Mouse (Mus musculus) large intestine, adult 2 months (tissue): ENCODE results near the gene Tom1l2. TPM values are rescaled to one million over a fixed set of nuclear protein-coding genes. Genes with fewer than 3 reads are reported as not detected.

ENCODE experiments used
- DNase-seq: peaks from one replicate; pipeline ENCODE4 v3.0.0-alpha.2; 2012; ENCODE audit warnings: low read depth, low spot score
- WGBS: fragments of 180-500 bp; shearing (Covaris S2); methylation state at CpG from one replicate; pipeline ENCODE4 v1.1.7; 2018; 5-methylcytosine and 5-hydroxymethylcytosine counted together
- polyA plus RNA-seq: library from polyadenylated mRNA; depleted of rRNA; stranded (reverse); fragments of >200 nt; gene quantifications from 2 replicates; pipeline ENCODE4 v1.2.3, GENCODE M21; 2012

Tom1l2 gene
- polyA plus RNA-seq, 1 experiment = 41.5 TPM

GRCm38 (mm10) chr11:60216671-60217070 is 136.0 kb downstream of the Tom1l2 start:
- 57% methylated on average over 1 of the region's 1 CpGs for WGBS
- DNase-seq = no peak

GRCm38 (mm10) chr11:60213266-60213665 is 139.4 kb downstream of the Tom1l2 start:
- WGBS = 69% methylated on average over 6 of the region's 6 CpGs
- no peak for DNase-seq

- DNase-seq = no peak
- WGBS = 72% methylated on average over 12 of the region's 12 CpGs
Measured at GRCm38 (mm10) chr11:60211761-60212160, 140.9 kb downstream of the Tom1l2 start.

DNA sequence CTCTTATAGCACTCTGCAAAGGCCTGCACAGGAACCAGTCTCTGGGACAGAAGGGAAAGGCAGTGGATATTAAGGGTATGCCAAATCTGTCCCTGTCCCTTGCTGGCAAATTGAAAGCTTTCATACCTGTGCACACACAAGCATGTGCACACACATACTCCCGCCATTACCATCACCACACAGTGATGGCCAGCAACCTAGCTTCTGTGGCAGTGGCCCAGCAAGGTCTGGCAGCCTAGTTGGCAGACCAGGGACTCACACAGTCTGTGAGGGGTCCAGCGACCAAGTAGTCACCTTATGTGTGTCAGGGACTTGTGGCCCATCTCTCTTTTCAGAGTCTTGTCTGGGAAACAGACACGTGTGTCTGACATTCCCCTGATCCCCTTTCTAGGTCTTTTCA is 141.6 kb downstream of the Tom1l2 start:
- 45% methylated on average over 3 of the region's 3 CpGs for WGBS
- no peak for DNase-seq

DNA sequence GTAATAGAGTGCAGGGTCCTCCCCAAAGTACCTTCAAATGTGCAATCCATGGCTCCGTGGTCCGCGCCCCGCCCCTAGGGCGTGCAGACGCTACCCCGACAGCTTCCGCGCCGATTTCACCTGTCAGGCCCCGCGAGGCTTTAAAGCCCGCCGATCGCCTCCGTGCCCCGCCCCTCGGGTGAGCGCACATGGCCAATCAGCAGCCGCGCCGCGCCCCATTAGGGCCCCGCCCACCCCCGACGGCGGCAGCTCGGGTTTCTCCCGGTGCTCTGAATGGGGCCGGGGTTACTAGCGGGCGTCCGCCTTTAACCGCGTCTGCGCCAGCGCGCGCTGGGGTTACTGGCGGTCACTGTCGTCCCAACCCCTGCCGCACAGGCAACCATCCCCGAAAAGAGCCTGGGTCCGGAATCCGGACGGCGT is 142.4 kb downstream of the Tom1l2 start:
- WGBS = under 1% methylated on average over 47 of the region's 47 CpGs
- no peak for DNase-seq

DNA sequence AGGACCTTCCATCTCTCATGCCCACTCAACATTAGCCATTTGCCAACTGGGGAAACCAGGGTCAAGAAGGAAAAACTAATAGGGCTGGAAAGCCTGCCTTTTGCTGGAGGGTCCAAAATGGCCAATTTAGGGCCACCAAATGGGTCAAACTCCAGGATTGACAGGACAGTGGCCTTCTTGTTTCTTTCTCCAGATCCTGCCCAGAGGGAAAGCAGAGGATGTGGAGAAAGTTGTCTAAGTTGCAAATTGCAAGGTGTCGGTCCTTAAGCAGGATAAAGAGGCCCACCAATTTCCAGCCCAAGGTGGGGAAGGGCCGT is 142.8 kb downstream of the Tom1l2 start:
- 5% methylated on average over 2 of the region's 2 CpGs for WGBS
- no peak for DNase-seq

- DNase-seq = no peak
- WGBS = 13% methylated on average over 7 of the region's 7 CpGs
Measured at GRCm38 (mm10) chr11:60209217-60209932, 143.3 kb downstream of the Tom1l2 start.

- DNase-seq = no peak
- 16% methylated on average over 4 of the region's 4 CpGs for WGBS
Measured at GRCm38 (mm10) chr11:60208712-60209111, 144.0 kb downstream of the Tom1l2 start.

DNA sequence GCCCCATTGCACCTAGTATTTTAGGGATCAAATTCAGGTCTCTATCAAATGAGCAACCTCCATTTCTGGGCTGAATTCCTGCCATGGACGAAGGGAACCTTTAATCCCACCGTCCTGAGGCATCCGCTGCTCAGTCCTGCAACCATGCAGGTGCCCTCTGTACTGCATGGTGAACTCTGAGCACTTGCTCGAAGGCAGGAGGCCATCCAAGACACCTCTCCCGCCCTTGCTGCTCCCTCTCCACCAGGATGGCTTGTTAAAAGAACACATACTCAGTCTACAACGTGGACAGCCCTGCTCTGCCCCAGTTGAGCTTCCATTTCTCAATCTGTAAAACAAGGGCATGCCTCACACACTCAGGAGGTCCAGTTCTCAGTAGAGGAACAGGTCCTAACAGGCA is 144.5 kb downstream of the Tom1l2 start:
- 31% methylated on average over 6 of the region's 6 CpGs for WGBS
- no peak for DNase-seq

DNA sequence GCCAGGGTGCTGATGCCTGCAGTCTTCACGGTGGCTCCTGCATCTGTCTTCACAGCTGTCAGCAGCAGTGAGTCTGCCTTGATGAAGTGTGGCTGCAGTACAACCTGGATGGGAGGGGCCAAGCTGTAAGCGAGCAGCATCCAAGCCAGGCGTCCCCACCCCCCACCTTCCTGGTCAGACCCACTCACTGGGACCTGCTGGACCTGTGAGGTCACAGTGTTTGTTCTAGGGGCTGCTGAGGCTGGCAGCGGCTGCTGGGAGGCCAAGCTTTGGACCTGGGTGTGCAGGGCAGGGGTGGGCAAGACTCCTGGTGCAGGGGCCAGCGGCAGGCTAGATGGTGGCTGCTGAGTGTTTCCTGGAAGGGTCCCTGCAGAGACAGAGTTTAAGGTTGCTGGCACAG is 146.5 kb downstream of the Tom1l2 start:
- WGBS = 61% methylated on average over 5 of the region's 5 CpGs
- no peak for DNase-seq

DNA sequence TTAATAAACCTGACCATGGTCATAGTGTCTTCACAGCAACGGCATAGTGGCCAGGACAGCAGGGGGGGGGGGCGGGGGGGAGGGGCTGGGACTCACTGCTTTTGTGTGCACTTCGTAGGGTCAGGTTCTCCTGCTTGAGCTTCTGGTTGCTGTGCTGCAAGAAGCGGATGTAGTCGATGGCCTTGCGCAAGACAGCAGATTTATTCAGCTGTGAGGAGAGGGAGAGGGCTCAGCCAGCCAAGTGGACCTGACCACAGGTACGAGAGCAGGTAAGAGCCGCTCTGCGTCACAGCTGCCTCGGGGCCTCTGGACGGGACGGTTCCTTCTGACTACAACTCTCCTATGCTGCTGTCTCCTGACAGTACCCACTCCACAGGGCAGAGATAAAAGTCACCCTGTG is 147.7 kb downstream of the Tom1l2 start:
- WGBS = 83% methylated on average over 12 of the region's 12 CpGs
- no peak for DNase-seq

DNA sequence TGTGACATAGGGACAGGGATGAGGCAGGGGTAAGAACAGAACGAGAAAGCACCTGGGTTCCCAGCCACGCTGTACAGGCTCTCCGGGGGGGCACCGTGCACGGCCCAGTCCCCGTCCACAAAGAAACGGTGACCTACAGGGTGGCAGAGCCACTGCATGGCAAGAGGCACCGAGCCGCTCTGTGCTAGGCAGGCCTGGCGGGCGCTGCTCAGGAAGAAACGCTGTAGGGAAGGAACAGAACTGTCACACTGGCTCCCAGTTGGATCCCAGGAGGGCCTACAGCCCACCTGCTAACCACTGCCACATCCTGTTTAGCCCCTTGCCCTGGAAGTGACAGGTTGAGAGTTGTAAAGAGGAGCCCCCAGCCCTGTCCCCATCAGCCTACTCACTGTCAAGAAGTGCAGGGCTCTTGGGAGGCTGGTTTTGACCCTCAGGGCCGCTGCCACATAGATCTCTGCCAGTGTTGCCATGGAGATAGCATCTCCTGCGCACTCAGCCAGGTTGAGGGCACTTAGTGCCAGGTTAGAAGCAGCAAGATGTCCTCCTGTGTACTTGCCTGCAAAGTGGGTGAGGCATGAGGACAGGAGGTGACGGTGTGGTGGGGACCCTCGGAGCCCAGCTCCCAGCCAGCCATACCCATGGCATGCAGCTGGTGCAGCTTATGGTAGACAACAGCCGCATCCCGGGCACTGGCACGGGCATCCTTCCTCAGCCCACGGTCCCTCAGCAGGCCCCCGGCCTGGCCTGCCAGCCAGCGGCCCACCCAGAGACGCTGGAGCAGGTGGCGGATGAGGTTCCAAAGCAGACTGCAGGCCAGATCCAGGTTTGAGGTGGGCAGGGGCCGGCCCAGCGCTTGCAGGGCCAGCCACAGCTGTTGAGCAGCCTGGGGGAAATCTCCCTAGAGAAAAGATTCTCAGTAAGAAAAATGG is 149.7 kb downstream of the Tom1l2 start:
- WGBS = 90% methylated on average over 26 of the region's 26 CpGs
- DNase-seq = no peak

- DNase-seq = no peak
- WGBS = 81% methylated on average over 11 of the region's 11 CpGs
Measured at GRCm38 (mm10) chr11:60200384-60200783, 152.3 kb downstream of the Tom1l2 start.

DNA sequence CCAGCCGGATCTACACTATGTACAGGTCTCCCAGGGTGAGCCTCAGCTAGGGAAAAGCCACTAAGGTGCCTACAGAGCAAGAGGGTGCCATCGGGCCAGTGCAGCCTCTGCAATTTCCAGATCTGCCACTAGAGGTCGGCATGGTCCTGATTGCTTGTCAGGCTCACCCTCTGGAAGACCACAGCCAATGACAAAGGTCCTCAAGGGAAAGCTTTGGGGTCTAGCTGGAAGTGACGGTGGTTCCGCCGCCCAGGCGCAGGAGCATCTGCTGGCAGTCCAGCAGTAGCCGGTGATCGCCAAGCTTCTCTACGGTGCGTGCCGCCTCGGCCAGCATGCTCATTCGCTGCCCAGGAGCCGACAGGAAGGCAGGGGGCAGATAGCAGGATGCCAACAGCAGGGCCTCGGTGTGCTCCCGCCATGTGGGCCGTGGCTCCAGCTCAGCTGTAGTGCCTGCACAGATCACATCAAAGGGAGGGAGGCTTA is 153.0 kb downstream of the Tom1l2 start:
- WGBS = 31% methylated on average over 18 of the region's 18 CpGs

DNA sequence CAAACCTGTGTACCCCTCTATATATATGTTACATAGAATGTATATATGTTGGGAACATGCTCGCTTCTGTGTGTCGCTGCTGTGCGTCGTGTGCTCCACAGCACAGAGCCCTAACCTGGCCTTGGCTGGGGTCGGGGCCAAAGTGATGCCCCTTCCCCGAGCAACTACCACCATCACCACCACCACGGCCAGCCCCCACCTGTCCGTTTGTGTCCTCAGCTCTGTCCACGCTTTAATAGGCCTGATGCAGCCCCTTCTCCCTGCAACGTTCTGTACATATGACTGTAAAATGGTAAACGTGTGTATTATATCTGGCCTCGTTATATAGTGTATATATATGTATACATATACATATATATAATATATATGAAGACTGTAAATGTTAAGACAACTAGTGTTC is 154.1 kb downstream of the Tom1l2 start:
- no peak for DNase-seq
- 80% methylated on average over 12 of the region's 12 CpGs for WGBS

More for the DNA sequence above, 153.0 kb downstream of the Tom1l2 start:
- DNase-seq = no peak

DNA sequence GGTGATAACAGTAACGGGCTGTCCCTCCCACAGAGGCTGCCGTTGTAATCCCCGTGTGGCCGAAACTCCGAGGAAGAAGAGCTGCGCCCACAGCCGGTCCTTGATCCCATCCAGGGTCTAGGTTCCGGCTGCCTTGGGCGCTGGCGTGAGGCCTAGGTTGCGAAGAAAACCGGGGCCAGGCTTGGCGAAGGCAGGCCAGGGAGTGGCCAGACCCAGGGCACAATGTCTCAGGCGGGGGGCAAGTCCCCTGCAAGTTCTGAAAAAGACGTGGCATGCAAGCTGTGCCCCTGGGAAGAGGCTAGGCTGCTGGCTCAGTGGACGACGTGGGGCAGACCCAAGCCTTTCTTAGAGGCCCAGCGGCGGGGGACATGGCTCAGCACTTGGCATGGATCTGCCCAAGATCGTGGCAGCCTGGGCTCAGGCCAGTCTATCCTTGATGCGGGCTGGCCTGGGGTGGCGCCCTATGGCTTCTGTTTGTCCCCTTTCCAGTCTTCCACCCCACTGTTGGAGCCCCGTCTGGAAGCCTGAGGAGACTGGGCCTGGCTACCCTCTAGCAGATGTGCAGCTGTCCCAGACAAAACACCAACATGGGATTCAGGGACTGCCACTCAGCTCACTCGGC is 154.6 kb downstream of the Tom1l2 start:
- no peak for DNase-seq
- WGBS = 73% methylated on average over 24 of the region's 24 CpGs

DNA sequence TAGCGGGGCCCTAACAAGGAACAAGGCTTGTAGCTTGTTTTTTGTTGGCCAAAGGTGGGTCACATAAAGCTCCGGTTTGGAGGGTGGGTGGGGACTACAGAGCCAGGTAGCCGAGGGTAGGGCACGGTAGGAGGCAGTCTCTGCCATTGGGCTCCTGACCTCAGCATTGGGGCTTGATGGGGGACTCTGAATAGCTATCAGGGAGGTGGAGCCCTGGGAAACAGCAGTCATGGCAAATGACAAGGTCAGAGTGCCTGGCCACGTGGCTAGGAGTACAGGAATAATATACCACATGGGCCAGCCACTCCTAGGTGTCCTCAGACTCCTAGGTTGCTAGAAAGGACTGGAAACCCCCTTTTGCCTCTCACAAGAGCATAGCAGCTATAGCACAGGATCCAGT is 156.4 kb downstream of the Tom1l2 start:
- WGBS = 28% methylated on average over 5 of the region's 5 CpGs
- no peak for DNase-seq

DNA sequence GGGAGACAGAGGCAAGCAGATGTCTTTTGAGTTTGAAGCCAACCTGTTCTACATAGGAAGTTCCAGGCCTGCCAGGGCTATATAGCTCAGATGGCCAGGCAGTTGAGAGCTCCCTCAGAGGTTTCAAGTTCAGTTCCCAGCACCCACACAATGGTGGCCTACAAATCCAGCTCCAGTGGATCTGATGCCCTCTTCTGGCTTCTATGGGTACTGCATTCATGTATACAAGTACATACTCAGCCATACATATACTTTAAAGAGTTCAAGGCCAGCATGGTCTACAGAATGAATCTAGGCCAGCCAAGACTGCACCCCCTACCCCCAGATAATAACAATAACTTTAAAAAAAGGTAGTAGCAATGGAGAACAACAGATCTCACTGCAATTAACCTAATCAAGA is 157.6 kb downstream of the Tom1l2 start:
- no peak for DNase-seq

DNA sequence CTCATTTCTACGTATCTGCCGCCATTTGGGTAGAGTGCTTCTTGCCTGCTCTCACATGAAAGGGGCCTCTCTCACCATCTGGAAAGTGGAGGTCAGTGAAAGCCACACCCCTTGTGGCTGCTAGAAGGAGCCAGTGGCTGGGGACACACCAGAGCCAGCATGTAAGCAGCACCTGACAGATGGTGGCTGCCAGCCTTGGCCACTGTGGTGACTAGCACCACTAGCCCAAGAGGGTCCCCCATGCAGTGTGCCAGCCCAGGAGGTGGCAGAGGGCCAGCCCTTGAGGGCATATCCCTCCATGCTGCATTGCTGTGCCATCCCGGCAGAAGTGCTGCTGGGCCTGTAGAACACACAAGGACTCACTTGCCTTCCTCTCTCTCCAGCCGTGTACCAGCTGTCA is 159.1 kb downstream of the Tom1l2 start:
- DNase-seq = no peak
- 87% methylated on average over 4 of the region's 4 CpGs for WGBS

- 70% methylated on average over 6 of the region's 6 CpGs for WGBS
- DNase-seq = no peak
Measured at GRCm38 (mm10) chr11:60192534-60192933, 160.2 kb downstream of the Tom1l2 start.
